In genomic region chr5:72501763-72502162, GRCm38 (mm10) we compare ENCODE assay signal across 14 mouse cellular contexts. TPM values are rescaled to one million over a fixed set of nuclear protein-coding genes. Genes with fewer than 3 reads are reported as not detected.
"Had no signal": no experiment of that assay in that cellular context is flagged by ENCODE, and none has a peak within 500 bp of the region (broad histone marks: within the 10 kb centered on the region; RNA-seq: fewer than 3 reads in every experiment).

No protein-coding gene starts in this region.

- H3K9ac ChIP-seq: limb, embryonic 12.5 days; liver, embryonic 13.5 days; liver, postnatal 0 days; lung, embryonic 15.5 days; midbrain, embryonic 12.5 days had no signal

- H3K36me3 ChIP-seq: limb, embryonic 12.5 days; liver, embryonic 13.5 days; lung, embryonic 15.5 days; midbrain, embryonic 12.5 days had no signal

- H3K27ac ChIP-seq: layer of hippocampus, adult 2 months; limb, embryonic 12.5 days; liver, embryonic 13.5 days; lung, embryonic 15.5 days; macrophage; midbrain, embryonic 12.5 days; stomach, postnatal 0 days had no signal

- H3K4me2 ChIP-seq: limb, embryonic 12.5 days; liver, embryonic 13.5 days; lung, embryonic 15.5 days; midbrain, embryonic 12.5 days had no signal

- H3K4me3 ChIP-seq: layer of hippocampus, adult 2 months; limb, embryonic 12.5 days; liver, embryonic 13.5 days; lung, embryonic 15.5 days; megakaryocyte, embryonic 14.5 days; midbrain, embryonic 12.5 days had no signal

- DNase-seq: kidney, postnatal 36 days; liver; liver, embryonic 13.5 days; liver, postnatal 0 days; lung, postnatal 14 days; thymus, postnatal 36 days had no signal

- H3K9me3 ChIP-seq: limb, embryonic 12.5 days; liver, embryonic 13.5 days; lung, embryonic 15.5 days; megakaryocyte, embryonic 14.5 days; midbrain, embryonic 12.5 days had no signal

- ATAC-seq: liver, postnatal 0 days; midbrain, embryonic 16.5 days had no signal

RNA-seq across cellular contexts. Expression of gene Corin, which starts 2.5 kb away (rescaled TPM):
- polyA plus RNA-seq: macrophage had no signal
